Mouse (Mus musculus) neural tube, embryonic 14.5 days (tissue): ENCODE results near the gene Hic1. TPM values are rescaled to one million over a fixed set of nuclear protein-coding genes. Genes with fewer than 3 reads are reported as not detected.

Source experiments
- ATAC-seq: fragments of 200-750 bp; cut with Nextera tagmentation; 2 replicates; pipeline ENCODE4 v1.8.0; 2017; ENCODE audit warnings: low read depth, mild to moderate bottlenecking, moderate TSS enrichment, moderate library complexity
- H3K27ac ChIP-seq: fragments of 300-500 bp; sonication (generic); 2 replicates; pipeline ENCODE4 v1.5.1; 2014; ENCODE audit warnings: low read depth, mild to moderate bottlenecking, control low read depth, low read length, moderate library complexity, mixed read lengths
- H3K27me3 ChIP-seq: fragments of 300-500 bp; sonication (generic); 2 replicates; pipeline ENCODE4 v1.6.1; 2014; ENCODE audit warnings: low read length; ENCODE audit not compliant: control insufficient read depth, insufficient read depth
- H3K36me3 ChIP-seq: fragments of 300-500 bp; sonication (generic); 2 replicates; pipeline ENCODE4 v1.6.1; 2014; ENCODE audit warnings: low read length, mixed read lengths; ENCODE audit not compliant: control insufficient read depth, insufficient read depth
- H3K4me1 ChIP-seq: fragments of 300-500 bp; sonication (generic); 2 replicates; pipeline ENCODE4 v1.6.1; 2014; ENCODE audit warnings: low read length; ENCODE audit not compliant: control insufficient read depth, insufficient read depth
- H3K4me2 ChIP-seq: fragments of 300-500 bp; sonication (generic); 2 replicates; pipeline ENCODE4 v1.6.1; 2014; ENCODE audit warnings: mild to moderate bottlenecking, low read depth, low read length, control low read depth
- H3K4me3 ChIP-seq: fragments of 300-500 bp; sonication (generic); 2 replicates; pipeline ENCODE4 v1.5.1; 2014; ENCODE audit warnings: low read depth, low read length, control low read depth, mixed read lengths
- H3K9ac ChIP-seq: fragments of 300-500 bp; sonication (generic); replicated peaks from 2 replicates; pipeline ENCODE4 v1.6.1; 2014; ENCODE audit warnings: low read depth, mild to moderate bottlenecking, control low read depth, low read length, mixed read lengths
- H3K9me3 ChIP-seq: fragments of 300-500 bp; sonication (generic); 2 replicates; pipeline ENCODE4 v1.6.1; 2016; ENCODE audit warnings: low read length; ENCODE audit not compliant: control insufficient read depth
- WGBS: fragments of 180-500 bp; shearing (Covaris S2); extraction: QIAGEN DNeasy Blood & Tissue Kit; methylation state at CpG from one replicate; pipeline ENCODE4 v1.1.7; 2014; 5-methylcytosine and 5-hydroxymethylcytosine counted together
- microRNA counts: library from miRNA; unstranded; fragments of <30 nt; microRNA quantifications from one replicate; lab custom pipeline; 2016
- microRNA-seq: library from miRNA; unstranded; fragments of <30 nt; microRNA quantifications from one replicate; pipeline ENCODE4, GENCODE M21; 2016
- polyA plus RNA-seq: library from polyadenylated mRNA; unstranded; fragments of >200 nt; fragmentation: Nextera tagmentation; extraction: Ambion mirVana; gene quantifications from 2 replicates; pipeline ENCODE4 v1.2.1, GENCODE M21; 2014

Gene Hic1
- polyA plus RNA-seq, 1 experiment from 2014 or later = 0.33 TPM

DNA sequence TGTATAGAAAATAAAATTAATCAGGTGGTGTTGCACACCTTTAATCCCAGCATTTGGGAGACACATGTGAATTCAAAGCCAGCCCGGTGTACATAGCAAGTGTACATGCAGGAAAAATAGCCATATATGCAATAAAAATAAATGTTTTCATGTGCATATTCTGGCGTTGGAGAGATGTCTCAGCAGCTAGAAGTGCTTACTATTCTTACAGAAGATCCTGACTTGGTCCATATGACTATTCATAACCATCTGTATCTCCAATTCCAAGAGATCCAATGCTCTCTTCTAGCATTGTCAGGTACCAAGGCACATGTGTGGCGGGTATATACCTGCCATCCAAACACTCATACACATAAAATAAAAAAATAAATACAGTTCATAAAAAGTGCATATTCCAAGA is 42.9 kb downstream of the Hic1 start:
- ATAC-seq = no peak
- H3K9ac ChIP-seq = no peak overlapping the region
- H3K27ac ChIP-seq = no peak overlapping the region
- H3K27me3 ChIP-seq = no peaks in the 10 kb centered on the region
- no peaks in the 10 kb centered on the region for H3K9me3 ChIP-seq
- H3K4me1 ChIP-seq = no peaks in the 10 kb centered on the region
- whole genome bisulfite sequencing = 91% methylated on average over 3 of the region's 3 CpGs
- H3K4me3 ChIP-seq = no peak overlapping the region
- no peaks in the 10 kb centered on the region for H3K36me3 ChIP-seq
- H3K4me2 ChIP-seq = no peak overlapping the region

DNA sequence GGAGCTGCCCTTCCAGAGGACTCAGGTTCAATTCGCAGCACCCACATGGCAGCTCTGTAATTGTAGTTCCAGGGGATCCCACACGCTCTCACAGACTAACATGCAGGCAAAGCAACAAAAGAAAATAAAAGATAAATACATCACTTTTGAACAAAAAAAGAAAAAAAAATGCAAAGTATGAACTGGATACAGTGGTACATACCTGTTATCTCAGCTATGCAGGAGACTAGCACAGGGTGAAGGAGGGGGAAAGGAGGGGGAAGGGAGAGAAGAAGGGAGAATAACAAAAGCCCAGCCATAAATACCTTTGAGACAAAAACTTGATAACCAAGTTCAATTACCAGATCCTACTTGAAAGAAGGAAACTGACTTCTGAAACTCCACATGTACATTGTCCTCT is 44.9 kb downstream of the Hic1 start:
- Histone ChIP-seq H3K9ac (no peak overlapping the region), H3K9me3 (no peaks in the 10 kb centered on the region), H3K4me2 (no peak overlapping the region), H3K4me1 (no peaks in the 10 kb centered on the region), H3K27ac (no peak overlapping the region), H3K4me3 (no peak overlapping the region), H3K36me3 (no peaks in the 10 kb centered on the region), H3K27me3 (no peaks in the 10 kb centered on the region)
- WGBS = 92% methylated on average over 2 of the region's 2 CpGs
- no peak for ATAC-seq

DNA sequence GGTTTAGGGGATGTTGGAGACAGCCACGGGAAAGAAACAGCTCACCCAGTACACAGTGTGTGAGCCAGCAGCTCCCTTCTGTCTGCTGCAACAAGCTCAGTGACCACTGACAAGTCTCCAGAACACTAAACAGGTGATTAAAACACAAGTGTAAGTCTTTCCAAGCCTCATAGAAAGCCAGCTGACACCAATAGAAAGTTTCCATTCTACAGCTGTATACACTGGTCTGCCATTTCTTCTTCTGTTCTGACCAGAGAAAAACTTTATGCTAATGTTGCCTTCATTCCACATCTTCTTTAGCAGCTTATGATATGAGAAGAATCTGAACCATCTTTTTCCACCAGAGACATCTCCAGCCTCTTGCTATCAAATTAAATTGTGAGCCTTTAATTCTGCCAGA is 48.0 kb downstream of the Hic1 start:
- Histone ChIP-seq H3K36me3 (no peaks in the 10 kb centered on the region), H3K4me3 (no peak overlapping the region), H3K27ac (no peak overlapping the region), H3K9ac (no peak overlapping the region), H3K27me3 (no peaks in the 10 kb centered on the region), H3K4me1 (no peaks in the 10 kb centered on the region), H3K9me3 (no peaks in the 10 kb centered on the region), H3K4me2 (no peak overlapping the region)
- WGBS = 92% methylated on average over 1 of the region's 1 CpGs
- no peak for ATAC-seq

DNA sequence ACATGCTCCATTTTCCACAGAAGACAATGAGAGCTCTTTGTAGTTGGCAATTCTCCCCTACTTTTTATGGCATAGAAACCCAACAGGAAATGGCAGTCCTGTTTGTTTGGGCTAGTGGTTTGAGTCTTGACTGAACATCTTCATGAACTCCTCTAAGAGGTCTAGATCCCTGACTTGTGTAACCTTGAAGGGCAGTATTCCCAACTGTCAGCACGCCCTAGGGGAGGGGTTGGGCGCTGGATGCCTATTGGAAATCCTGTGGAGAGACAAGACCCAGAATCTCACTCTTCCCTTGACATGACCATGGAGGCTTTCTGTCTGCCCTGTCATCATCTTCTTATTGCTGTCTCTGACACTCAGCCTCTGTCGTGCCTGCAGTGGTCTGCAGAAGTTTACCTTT is 49.5 kb downstream of the Hic1 start:
- Histone ChIP-seq H3K9ac (no peak overlapping the region), H3K4me1 (no peaks in the 10 kb centered on the region), H3K36me3 (no peaks in the 10 kb centered on the region), H3K27me3 (no peaks in the 10 kb centered on the region), H3K9me3 (no peaks in the 10 kb centered on the region), H3K4me3 (no peak overlapping the region), H3K4me2 (no peak overlapping the region), H3K27ac (no peak overlapping the region)
- 79% methylated on average over 3 of the region's 3 CpGs for WGBS
- no peak for ATAC-seq

DNA sequence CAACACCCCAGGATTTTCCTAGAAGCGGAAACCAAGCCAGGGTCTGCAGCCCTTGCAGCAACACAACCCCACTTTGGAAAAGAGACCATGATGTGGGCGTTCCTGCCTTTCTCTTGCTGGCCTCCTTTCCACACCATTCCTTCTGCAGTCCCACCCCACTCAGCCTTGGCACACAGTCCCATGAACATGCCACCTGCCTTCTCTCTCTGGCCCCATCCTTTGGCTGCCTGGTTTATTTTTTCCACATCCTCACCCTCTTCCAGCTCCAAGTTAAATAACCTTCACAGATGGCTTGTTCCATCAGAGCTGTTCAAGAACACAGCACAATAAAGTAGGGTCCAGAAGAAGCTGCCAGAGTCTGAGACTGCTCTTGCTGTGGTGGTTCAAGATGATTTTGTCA is 50.0 kb downstream of the Hic1 start:
- no peak overlapping the region for H3K4me3 ChIP-seq
- H3K9me3 ChIP-seq = no peaks in the 10 kb centered on the region
- 98% methylated on average over 2 of the region's 2 CpGs for WGBS
- H3K27ac ChIP-seq = no peak overlapping the region
- no peaks in the 10 kb centered on the region for H3K4me1 ChIP-seq
- no peaks in the 10 kb centered on the region for H3K36me3 ChIP-seq
- no peak overlapping the region for H3K4me2 ChIP-seq
- no peak for ATAC-seq
- no peak overlapping the region for H3K9ac ChIP-seq
- no peaks in the 10 kb centered on the region for H3K27me3 ChIP-seq

DNA sequence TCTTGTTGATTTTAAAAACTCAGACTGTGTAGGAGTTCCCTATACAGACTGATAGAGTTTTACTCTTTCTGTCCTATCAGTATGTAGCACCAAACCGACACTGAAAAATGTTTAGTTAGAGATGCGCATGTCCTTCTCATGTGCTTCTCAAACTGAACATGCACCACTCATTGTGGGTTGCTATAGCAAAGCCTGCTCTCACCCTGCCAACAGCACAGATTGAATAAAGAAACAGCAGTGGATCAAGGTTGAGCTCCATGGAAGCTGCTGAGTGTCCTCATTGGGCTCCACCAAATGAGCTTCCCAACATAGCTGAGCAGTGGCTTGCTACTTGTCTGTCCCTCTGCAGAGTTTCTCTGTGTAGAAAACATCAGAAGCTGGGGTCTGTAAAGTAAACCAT is 51.2 kb downstream of the Hic1 start:
- H3K4me1 ChIP-seq = no peaks in the 10 kb centered on the region
- H3K27me3 ChIP-seq = no peaks in the 10 kb centered on the region
- no peaks in the 10 kb centered on the region for H3K36me3 ChIP-seq
- 94% methylated on average over 2 of the region's 2 CpGs for WGBS
- no peak overlapping the region for H3K9ac ChIP-seq
- H3K4me3 ChIP-seq = no peak overlapping the region
- no peak for ATAC-seq
- no peaks in the 10 kb centered on the region for H3K9me3 ChIP-seq
- H3K4me2 ChIP-seq = no peak overlapping the region
- H3K27ac ChIP-seq = no peak overlapping the region

DNA sequence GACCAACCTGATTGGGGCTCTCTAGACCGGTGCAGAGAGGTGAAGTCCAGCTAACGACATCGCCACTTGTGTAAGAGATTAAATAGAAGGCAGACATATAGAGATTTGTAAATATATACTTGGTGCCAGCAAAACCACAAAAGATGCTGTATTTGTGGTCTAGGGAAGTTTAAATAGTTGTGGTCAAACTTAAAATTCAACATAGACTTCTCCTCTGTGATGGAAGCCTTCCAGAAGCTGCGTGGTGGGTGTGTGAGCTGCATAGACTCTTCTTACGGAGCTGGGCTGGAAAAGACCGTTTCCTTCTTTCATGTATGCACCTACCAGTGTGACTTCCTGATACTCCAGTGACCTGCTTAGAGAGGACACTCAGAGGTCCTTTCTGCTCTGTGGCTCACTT is 52.9 kb downstream of the Hic1 start:
- Histone ChIP-seq H3K4me3 (no peak overlapping the region), H3K27me3 (no peaks in the 10 kb centered on the region), H3K9me3 (no peaks in the 10 kb centered on the region), H3K36me3 (no peaks in the 10 kb centered on the region), H3K4me1 (no peaks in the 10 kb centered on the region), H3K4me2 (no peak overlapping the region), H3K9ac (no peak overlapping the region), H3K27ac (no peak overlapping the region)
- ATAC-seq = no peak
- 88% methylated on average over 6 of the region's 6 CpGs for WGBS

MicroRNAs within 50 kb of the gene (microRNA counts, 519-probe panel; counts per million panel counts)
- microRNA mmu-miR-132 (lab: Ali Mortazavi, UCI) (5,066 counts per million, percentile 71 among the panel's probes with 10 or more counts), microRNA mmu-miR-212 (lab: Ali Mortazavi, UCI) (597 counts per million, percentile 0 among the panel's probes with 10 or more counts)

Small RNA genes lying within 50 kb of the gene (microRNA-seq; reads per million reads assigned to microRNA genes)
- gene Mir132 = 647 reads per million, percentile 72 among the genes with 10 or more reads in this experiment
- gene Mir212 = 55.2 reads per million, percentile 36 among the genes with 10 or more reads in this experiment

Other genes with a start within 250 kb of the Hic1 start
- 13.7 and 15.7 TPM in 2 replicates for gene Smg6, start 243.7 kb downstream of the Hic1 start, polyA plus RNA-seq
- 41.6 and 45.8 TPM in 2 replicates for gene Srr, start 243.6 kb downstream of the Hic1 start, polyA plus RNA-seq
- gene Ovca2, start 9.3 kb upstream of the Hic1 start, polyA plus RNA-seq = 15.3 and 20.7 TPM in 2 replicates
- gene Dph1, start 21.7 kb upstream of the Hic1 start, polyA plus RNA-seq = 11.4 and 15.6 TPM in 2 replicates
- gene Rtn4rl1, start 24.3 kb upstream of the Hic1 start, polyA plus RNA-seq = 12.7 and 16.0 TPM in 2 replicates
- gene Rpa1, start 178.8 kb upstream of the Hic1 start, polyA plus RNA-seq = 41.4 and 46.5 TPM in 2 replicates
- gene Smyd4, start 178.9 kb upstream of the Hic1 start, polyA plus RNA-seq = 15.3 and 17.7 TPM in 2 replicates